Mouse (Mus musculus): Measurements from ENCODE around the gene Casp9.

Casp9 gene

GRCm38 (mm10) chr4:141818861-141819260, 25.4 kb downstream of the Casp9 start:
- no peak for DNase-seq

DNA sequence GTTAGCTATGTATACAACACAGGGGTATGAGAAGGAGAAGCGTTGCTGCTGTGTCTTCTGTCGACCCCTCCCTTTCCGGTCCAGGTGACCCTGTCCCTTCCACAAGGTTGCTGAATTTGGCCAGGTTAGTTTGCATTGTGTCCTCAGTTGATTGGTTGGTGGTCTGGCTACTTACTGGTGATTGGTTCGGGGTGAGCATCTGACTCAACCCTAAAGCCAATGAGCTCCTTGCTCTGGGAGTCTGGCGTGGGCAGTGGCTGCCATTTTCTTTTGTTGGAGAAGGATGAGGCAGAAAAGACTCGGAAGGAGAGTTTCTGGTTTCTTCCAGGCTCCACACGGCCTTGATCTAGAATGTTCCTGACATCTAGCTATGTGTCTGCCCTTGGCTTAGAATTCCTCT, 25.9 kb downstream of the Casp9 start:
- no peak for DNase-seq

- DNase-seq, result no peak
These were observed 27.8 kb downstream of the Casp9 start for GRCm38 (mm10) chr4:141821178-141821577.

GRCm38 (mm10) chr4:141822089-141822488, 28.7 kb downstream of the Casp9 start:
- DNase-seq, result no peak

DNA sequence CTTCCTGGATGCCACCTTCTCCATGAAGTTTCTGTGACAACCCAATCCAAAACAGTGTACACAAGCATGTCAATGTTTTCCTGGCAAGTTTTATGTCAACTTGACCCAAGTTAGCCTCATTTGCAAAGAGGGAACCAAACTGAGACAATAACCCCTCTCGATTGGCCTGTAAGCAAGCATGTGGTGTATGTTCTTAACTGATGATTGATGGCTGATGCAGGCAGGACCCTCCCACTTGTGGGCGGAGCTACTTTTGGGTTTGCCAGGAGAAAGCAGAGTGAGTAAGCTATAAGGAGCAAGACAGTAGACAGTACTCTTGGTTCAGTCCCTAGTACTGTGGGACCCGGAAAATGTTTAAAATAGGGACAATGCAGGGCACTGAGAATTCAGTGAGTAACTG, 29.6 kb downstream of the Casp9 start:
- DNase-seq, result no peak

DNA sequence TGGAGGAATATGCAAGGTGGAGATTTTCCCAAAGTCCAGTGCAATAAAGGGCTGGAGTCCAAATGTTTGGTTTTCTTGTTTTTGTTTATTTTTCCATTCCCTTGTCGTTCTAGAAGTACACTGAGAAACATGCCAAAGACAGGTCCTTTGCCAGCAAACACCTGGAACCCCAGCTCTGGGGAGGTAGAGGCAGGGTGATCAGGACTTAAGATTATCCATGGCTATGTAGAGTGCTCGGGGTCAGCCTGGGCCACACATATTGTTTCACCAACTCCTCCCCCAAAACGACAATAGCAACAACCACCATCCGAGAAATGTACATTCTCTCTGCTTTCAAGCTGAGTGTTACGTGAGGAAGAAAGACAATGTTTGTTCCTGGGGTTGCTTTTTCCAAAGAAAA, 32.6 kb downstream of the Casp9 start, which contains the start of gene Cela2a:
TSS of gene Cela2a (minus strand) at position 101 of the 400 bp plus-strand sequence.
- no peak for DNase-seq

- DNase-seq, result no peak
These were observed 34.0 kb downstream of the Casp9 start for GRCm38 (mm10) chr4:141827401-141827800.

DNA sequence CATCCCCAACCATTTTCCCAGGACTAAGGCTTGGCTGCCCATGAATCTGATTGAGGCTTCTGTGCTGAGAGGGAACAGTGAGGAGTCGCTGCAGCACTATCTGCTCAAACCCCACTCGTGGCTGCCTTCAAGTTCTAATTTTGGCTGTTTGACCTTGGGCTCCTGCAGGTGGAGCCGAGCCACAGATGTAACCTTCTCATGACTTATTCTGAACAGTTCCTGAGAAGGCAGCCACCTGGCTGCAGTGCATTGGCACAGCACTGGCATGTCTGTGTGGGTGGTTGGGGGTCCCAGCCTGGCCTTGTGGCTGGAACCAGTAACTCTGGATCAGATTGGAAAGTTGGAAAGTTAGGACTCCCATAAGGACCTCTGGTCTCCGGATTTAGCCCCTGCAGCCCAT, 34.8 kb downstream of the Casp9 start:
- DNase-seq, result no peak

DNA sequence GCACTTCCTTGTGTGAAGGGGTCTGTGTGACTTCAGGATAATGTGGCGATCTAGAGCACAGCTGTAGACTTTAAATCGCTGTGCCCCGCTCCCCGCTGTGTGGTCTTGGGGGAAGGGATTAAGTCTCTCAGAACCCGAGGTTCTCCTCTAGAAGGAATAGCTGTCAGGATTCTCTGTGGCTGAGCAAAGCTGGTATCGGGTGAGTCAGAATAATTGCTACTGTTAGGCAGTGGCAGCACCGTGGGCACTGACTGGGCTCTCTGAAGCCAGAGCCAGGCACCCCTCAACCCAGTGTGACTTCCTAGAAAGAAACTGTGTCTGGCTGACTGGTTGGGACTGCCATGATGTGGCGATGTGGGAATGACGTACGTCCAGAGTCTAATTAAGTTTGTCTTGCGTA, 37.0 kb downstream of the Casp9 start:
- DNase-seq, result no peak

- DNase-seq, result no peak
These were observed 37.9 kb downstream of the Casp9 start for GRCm38 (mm10) chr4:141831361-141831760.

DNA sequence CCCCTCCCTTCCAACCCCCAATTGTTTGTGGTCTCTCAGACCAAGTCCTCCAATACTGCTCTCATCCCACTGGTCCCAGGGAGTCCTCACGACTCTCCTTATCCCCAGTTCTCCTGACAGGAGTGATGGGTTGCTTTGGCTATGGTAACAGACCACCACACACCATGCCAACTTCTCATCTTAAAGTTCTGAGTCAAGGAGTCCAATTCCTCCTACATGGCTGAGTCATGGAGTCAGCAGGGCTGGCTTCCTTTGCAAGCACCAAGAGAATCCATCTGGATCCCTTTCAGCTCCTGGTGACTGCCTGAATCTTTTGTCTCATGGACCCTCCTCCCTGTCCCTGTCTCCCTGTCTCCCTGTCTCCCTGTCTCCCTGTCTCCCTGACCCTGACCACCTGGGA, 40.5 kb downstream of the Casp9 start:
- peak; percentile 18 for DNase-seq

DNA sequence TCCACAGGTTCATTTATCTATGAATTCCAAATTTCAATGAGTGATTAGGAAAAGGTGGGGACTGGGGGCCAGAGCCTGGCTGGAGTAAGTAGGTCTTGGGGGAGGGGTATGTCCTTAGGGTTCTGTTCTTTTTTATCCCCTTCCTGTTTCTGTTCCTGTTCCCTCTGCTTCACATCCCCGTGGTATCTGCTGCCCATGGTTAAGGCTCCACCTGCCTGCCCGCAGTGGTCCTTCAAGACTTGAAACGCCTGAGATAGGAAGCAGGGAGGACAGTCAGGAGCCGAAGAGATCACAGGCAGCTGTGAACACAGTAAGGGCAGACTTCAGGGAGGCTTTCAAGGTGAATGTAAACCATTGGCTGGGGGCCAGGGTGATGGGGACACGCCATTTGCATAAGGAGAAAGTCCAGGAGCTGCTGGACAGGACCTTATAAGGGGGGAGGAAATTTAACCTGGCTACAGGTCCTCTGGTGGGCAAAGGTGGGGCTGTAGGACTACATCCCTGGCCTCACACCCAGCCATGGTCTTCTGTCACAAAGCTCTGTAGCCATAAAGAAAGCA, 41.2 kb downstream of the Casp9 start:
- no peak for DNase-seq

GRCm38 (mm10) chr4:141845999-141846398, 52.6 kb downstream of the Casp9 start, which contains the start of gene Ctrc:
TSS of gene Ctrc (minus strand) at chr4:141846359.
- no peak for DNase-seq

DNA sequence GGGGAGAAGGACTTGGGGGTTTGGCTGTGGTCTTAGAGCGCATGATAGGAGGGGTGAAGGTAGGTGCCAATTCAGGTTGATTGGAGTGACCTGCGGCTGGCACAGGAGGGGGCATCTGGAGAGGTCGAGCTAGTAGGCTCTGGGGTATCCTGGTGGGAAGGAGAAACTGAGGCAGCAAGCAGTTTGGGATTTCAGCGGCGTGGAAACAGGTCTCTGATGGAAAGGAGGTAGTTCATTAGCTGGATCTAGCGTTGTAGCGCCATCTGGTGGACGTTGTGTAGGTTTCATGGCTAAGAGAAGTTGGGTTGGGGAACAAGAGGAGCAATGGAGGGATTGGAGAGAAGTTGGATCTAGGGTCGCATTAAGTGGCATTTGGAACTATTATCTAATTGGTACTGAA, 60.0 kb downstream of the Casp9 start:
- no peak for DNase-seq

DNA sequence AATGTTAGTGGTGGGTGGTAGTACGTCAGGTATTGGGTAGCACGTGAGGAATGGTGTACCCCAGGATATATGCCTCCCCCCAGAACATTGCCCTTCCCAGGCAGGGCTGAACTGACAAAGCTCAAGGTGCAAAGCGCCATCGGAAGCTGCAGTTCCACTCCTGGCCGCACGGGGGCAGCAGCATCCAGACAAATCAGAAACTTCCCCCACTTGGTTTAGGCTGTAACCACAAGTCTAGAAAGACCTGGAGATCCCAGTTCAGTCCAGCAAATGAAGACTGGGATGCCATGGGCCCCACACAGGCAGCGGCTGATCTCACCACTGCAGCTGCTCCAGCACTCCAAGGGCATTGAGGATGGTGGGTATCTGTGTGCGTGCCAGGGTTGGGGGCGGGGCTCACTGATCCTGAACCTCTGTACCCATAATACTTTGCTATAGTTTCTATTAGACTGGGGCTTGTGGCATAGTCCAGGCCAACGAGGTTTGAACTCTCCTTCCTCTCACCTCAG, 64.1 kb downstream of the Casp9 start:
- DNase-seq, result peak; percentile 78

- no peak for DNase-seq
These were observed 65.1 kb downstream of the Casp9 start for GRCm38 (mm10) chr4:141858501-141858900.

- DNase-seq, result no peak
These were observed 65.9 kb downstream of the Casp9 start for GRCm38 (mm10) chr4:141859351-141859750.

GRCm38 (mm10) chr4:141860246-141860841, 66.9 kb downstream of the Casp9 start:
- DNase-seq, result no peak

DNA sequence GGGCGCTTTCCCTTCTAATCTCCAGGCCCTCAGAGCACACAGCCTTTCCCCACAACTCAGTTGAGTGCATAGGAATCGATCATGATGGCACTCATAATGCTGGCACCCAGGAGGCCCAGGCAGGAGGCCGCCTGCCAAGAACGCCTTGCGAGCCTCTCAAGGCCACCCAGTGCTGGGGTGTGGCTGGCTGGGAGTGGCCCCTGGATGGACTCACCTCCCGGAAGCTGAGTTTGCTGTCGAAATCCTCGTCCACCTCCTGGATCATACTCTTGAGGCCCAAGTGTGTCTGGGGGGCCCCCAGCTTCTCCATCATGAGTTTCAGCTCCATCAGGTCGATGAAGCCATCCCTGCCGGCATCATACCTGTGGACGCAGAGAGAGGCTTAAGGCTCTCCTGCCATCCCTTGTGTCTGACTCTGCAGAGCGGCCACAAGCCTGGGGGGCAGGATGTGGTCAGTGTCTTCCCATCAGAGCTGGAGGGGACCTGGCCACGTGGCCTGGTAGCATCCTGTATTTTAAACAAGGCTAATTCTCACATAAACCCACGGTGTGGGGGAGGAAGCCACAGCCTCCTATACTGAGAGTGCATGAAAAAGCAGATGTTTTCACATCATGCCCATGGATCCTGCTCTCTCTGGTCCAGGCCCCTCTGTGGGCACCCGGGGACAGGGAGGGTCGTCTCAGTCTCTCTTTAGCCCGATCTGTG, 68.3 kb downstream of the Casp9 start:
- DNase-seq, result no peak

DNA sequence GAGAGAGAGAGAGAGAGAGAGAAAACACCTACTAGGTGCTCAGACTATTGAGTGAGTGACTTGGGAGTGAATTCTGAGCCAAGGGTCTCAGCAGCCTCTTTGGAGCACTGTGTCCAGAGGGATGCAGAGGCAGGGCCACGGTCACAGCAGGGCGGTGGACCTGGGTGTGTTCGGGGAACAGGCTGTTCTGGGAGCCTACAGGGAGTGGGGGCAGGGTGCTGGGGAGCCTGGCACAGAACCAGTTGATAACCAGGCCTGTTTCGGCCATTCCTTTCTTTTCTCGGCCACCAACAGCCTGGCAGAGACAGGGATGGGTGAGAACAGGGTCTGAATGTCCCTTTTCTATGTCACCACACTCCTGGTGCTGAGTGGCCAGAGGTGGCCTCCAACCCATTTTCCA, 69.5 kb downstream of the Casp9 start:
- DNase-seq, result no peak

DNA sequence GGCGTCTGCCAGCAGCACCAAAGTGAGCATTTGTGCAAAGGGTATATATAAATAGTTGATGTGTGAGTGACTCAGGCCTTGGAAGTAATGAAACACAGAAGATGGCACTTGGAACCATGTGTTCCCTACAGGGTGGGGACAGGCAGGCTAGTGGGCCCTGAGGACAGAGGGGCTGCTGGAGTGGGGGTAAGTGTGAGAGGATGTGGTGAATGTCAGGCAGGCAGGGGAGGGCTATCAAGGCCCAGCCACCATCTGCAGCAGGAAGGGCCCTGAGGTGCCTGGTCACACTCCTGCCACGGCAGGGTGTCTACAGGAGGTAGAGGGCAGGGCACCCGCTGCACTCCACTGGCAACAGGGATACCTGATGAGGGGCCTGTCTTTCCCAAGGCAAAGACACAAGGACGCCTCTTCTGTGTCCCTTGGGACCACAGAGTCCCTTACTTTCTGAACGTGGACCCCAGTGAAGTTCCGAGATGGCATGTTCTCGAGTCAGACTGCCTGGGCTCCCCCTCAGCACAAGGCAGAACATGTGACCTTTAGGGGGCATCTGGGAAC, 70.4 kb downstream of the Casp9 start:
- DNase-seq, result no peak

GRCm38 (mm10) chr4:141864506-141864905, 71.1 kb downstream of the Casp9 start:
- no peak for DNase-seq

DNA sequence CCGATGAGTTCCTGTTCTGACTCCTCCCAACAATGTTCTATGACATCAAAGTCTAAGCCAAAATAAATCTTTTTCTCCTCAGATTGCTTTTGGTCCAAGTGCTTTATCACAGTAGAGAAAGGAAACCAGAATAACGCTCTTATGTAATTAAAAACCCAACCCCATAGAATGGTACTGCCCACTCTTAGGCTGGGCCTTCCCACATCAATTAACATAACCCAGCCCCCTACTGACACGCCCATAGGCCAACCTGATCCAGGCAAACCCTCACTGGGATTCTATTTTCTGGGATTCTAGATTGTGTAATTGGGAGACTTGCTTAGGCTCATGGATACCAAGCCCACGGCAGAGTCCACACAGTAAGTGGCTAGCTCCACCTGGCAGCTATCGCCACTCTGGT, 71.6 kb downstream of the Casp9 start:
- no peak for DNase-seq

Measured in right cerebral cortex, postnatal 25 days (tissue).